Comparison of ENCODE assay signal across 8 mouse cellular contexts in the genomic region with DNA sequence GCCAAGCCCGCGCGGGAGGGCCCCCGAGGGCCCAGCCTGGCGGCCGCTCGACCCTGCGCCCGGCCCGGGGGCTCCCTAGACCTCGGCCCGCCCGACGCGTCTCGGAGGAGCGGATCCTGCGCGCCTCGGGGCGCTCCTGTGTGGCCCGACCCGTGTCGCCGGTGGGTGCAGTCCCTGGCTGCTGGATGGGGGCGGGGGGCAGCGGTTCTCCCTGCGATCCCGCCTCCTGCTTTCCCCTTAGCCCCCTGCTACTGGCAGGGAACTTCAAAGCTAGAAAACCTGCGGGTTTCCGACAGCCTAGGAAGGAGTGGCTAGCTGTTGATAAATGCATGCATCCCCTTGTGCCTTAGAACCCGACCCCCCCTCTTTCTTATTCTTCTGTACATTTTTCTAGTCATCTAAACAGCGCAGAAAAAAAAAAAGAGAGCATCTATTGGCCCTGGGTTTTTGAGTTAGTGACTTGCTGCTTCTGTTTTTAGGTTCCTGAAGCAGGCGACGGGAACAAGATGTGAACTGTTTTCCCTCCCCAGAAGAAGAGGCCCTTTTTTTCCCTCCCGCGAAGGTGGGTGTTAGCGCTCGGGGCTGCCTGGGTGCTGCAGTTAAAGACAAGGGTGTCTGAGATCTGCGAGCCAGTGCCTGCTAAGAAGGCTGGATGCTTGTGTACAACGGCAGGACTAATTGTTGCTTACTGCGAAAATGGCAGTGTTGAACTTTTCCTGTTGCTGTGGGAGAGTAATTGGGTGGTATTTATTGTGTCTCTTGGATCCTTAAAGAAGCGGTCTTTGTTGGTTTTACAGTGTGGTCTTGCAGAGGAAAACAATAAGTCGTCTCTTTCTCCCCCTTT. TPM values are rescaled to one million over a fixed set of nuclear protein-coding genes. Genes with fewer than 3 reads are reported as not detected.
A peak's percentile ranks its signal among the peaks of the same experiment; 100 is the strongest.
DNase-seq lines count a peak whose midpoint lies in the region; ATAC-seq and TF ChIP-seq lines count a peak whose summit lies in the region.

No protein-coding gene starts in this region.

- no peak for TF ChIP-seq POLR2A in CH12.LX (IDR thresholded peaks at IDR 0.05; ENCODE audit: low read depth, low read length)
- TF ChIP-seq POLR2A in cortical plate, adult 2 months (IDR thresholded peaks at IDR 0.05; ENCODE audit: extremely low read depth, insufficient read depth, low read length) = peak; percentile 38; the same call in 1 of the 2 replicates

- in situ Hi-C loops in CH12.LX (cut with MboI; ENCODE audit: low pct_ligation_motif_present, low pct_unique_long_range_greater_than_20kb, low sequenced_read_pairs) = no loop called here

- H3K36me3 ChIP-seq in CH12.LX (replicated peaks in 1 of 2; ENCODE audit: control insufficient read depth in 1 of 2, insufficient read depth in 1 of 2, low read length in 1 of 2) = peaks cover 0 to 3% of the 10 kb centered on the region in 2 experiments
- no peaks in the 10 kb centered on the region for H3K36me3 ChIP-seq in heart, postnatal 0 days (replicated peaks; ENCODE audit: control insufficient read depth, insufficient read depth, low read length)
- no peaks in the 10 kb centered on the region for H3K36me3 ChIP-seq in midbrain, embryonic 15.5 days (replicated peaks)

- no peaks in the 10 kb centered on the region for H3K9me3 ChIP-seq in CH12.LX (replicated peaks; ENCODE audit: low read length)
- H3K9me3 ChIP-seq in heart, postnatal 0 days (replicated peaks; ENCODE audit: control insufficient read depth, low read length) = no peaks in the 10 kb centered on the region
- no peaks in the 10 kb centered on the region for H3K9me3 ChIP-seq in midbrain, embryonic 15.5 days

- peak overlapping the region; percentile 96 for H3K4me2 ChIP-seq in CH12.LX (ENCODE audit: insufficient read depth, low read depth, poor library complexity, severe bottlenecking)
- peak overlapping the region; percentile 92 for H3K4me2 ChIP-seq in heart, postnatal 0 days (ENCODE audit: low read depth, low read length)
- peak overlapping the region; percentile 77 for H3K4me2 ChIP-seq in midbrain, embryonic 15.5 days

- H3K27ac ChIP-seq in CH12.LX (ENCODE audit: insufficient read depth, low read depth) = peak overlapping the region; percentile 32; the same call in 1 of the 2 replicates
- peak overlapping the region; percentile 100 for H3K27ac ChIP-seq in cortical plate, adult 2 months (ENCODE audit: insufficient read depth, low read length)
- peak overlapping the region; percentile 92 for H3K27ac ChIP-seq in heart, postnatal 0 days (ENCODE audit: low read depth)
- H3K27ac ChIP-seq in midbrain, embryonic 15.5 days = peak overlapping the region; percentile 99

- dilution Hi-C loops in CH12.LX (cut with MboI; ENCODE audit: extremely low pct_ligation_motif_present, extremely low pct_unique_long_range_greater_than_20kb, low sequenced_read_pairs) = no loop called here

- H3K4me1 ChIP-seq in CH12.LX (ENCODE audit: control insufficient read depth in 1 of 2, insufficient read depth in 2 of 2) = peaks cover 0 to 18% of the 10 kb centered on the region in 2 experiments; a peak in 2 of 4 replicates
- H3K4me1 ChIP-seq in cortical plate, adult 2 months (ENCODE audit: control insufficient read depth, insufficient read depth, low read length) = peaks cover 7% of the 10 kb centered on the region
- H3K4me1 ChIP-seq in heart, postnatal 0 days (ENCODE audit: control insufficient read depth, insufficient read depth) = peaks cover 26% of the 10 kb centered on the region
- peaks cover 54% of the 10 kb centered on the region for H3K4me1 ChIP-seq in midbrain, embryonic 15.5 days

- peaks cover 2% of the 10 kb centered on the region; the same call in 1 of the 2 replicates for H3K79me2 ChIP-seq in CH12.LX (replicated peaks; ENCODE audit: control insufficient read depth, extremely low read depth, insufficient read depth, poor library complexity, severe bottlenecking)

- no peak for TF ChIP-seq RAD21 in CH12.LX (IDR thresholded peaks at IDR 0.05; ENCODE audit: low read depth, low read length)

- peak overlapping the region; percentile 67 to 87 (median 75) for H3K4me3 ChIP-seq in CH12.LX (replicated peaks in 1 of 3; ENCODE audit: low read depth in 2 of 3, low read length in 2 of 3, poor library complexity in 1 of 3)
- H3K4me3 ChIP-seq in cortical plate, adult 2 months (ENCODE audit: insufficient read depth, low read length) = peak overlapping the region; percentile 72
- H3K4me3 ChIP-seq in heart, postnatal 0 days (ENCODE audit: low read depth, low read length) = peak overlapping the region; percentile 97
- H3K4me3 ChIP-seq in midbrain, embryonic 15.5 days = peak overlapping the region; percentile 99

- no peak for TF ChIP-seq CTCF in CH12.LX (conservative IDR thresholded peaks at IDR 0.05 in 1 of 2, IDR thresholded peaks at IDR 0.05 in 1 of 2; ENCODE audit: low read depth in 2 of 2, low read length in 2 of 2)
- no peak for TF ChIP-seq CTCF in cortical plate, adult 2 months (IDR thresholded peaks at IDR 0.05; ENCODE audit: extremely low read depth, insufficient read depth, low read length)
- no peak for TF ChIP-seq CTCF in heart, postnatal 0 days (IDR thresholded peaks at IDR 0.05; ENCODE audit: low read depth)

- no peak for TF ChIP-seq EP300 in CH12.LX (IDR thresholded peaks at IDR 0.05; ENCODE audit: low read length)
- no peak for TF ChIP-seq EP300 in heart, postnatal 0 days (IDR thresholded peaks at IDR 0.05; ENCODE audit: low read depth)

- peak; percentile 51 for DNase-seq in embryo, embryonic 10 days (ENCODE audit: low spot score)
- DNase-seq in embryo, embryonic 11 days = no peak
- DNase-seq in CH12.LX (ENCODE audit: extremely low read depth) = no peak
- DNase-seq in heart, postnatal 0 days (ENCODE audit: low spot score) = no peak
- DNase-seq in left cerebral cortex, postnatal 25 days (ENCODE audit: low spot score in 2 of 2) = peak; percentile 45 to 63
- peak; percentile 52 for DNase-seq in telencephalon, adult 2 months (ENCODE audit: low read depth, low spot score)

- intact Hi-C loops in left cerebral cortex, postnatal 25 days (cut with DNase I) = loop anchor here (1.0 to 10.0 kb wide), 8 partner anchors 110 to 477 kb away; a partner anchor contains a TSS

- WGBS in heart, postnatal 0 days = under 1% methylated on average over 44 of the region's 44 CpGs
- under 1% methylated on average over 44 of the region's 44 CpGs for WGBS in midbrain, embryonic 15.5 days

- peak overlapping the region; percentile 93 for H3K9ac ChIP-seq in CH12.LX (ENCODE audit: insufficient read depth, low read depth)
- peak overlapping the region; percentile 98 for H3K9ac ChIP-seq in heart, postnatal 0 days (replicated peaks; ENCODE audit: low read depth, low read length)
- peak overlapping the region; percentile 99 for H3K9ac ChIP-seq in midbrain, embryonic 15.5 days

- H3K27me3 ChIP-seq in CH12.LX (replicated peaks) = peaks cover 1% of the 10 kb centered on the region
- no peaks in the 10 kb centered on the region for H3K27me3 ChIP-seq in heart, postnatal 0 days (ENCODE audit: control insufficient read depth, insufficient read depth, low read length)
- H3K27me3 ChIP-seq in midbrain, embryonic 15.5 days (replicated peaks) = no peaks in the 10 kb centered on the region

- peak; percentile 40 for ATAC-seq in heart, postnatal 0 days (ENCODE audit: insufficient read depth, low read depth)
- peak; percentile 68 for ATAC-seq in midbrain, embryonic 15.5 days (replicated peaks)

TF ChIP-seq in CH12.LX, 34 proteins besides CTCF, POLR2A, EP300 and RAD21 (continues in another document):
- TF ChIP-seq ZNF384 (IDR thresholded peaks at IDR 0.05; ENCODE audit: low read depth, low read length) (peak; percentile 53), CHD2 (IDR thresholded peaks at IDR 0.05; ENCODE audit: low read length) (peak; percentile 25; the same call in 1 of the 2 replicates), ZKSCAN1 (IDR thresholded peaks at IDR 0.05; ENCODE audit: borderline replicate concordance, low read depth, low read length) (no peak), UBTF (IDR thresholded peaks at IDR 0.05; ENCODE audit: low read depth, low read length) (peak; percentile 15; the same call in 1 of the 2 replicates), ETS1 (conservative IDR thresholded peaks at IDR 0.05; ENCODE audit: low read depth, low read length) (no peak), POLR2AphosphoS2 (IDR thresholded peaks at IDR 0.05; ENCODE audit: low read depth, low read length) (no peak), TBP (conservative IDR thresholded peaks at IDR 0.05; ENCODE audit: low read depth, low read length) (no peak), RCOR1 (conservative IDR thresholded peaks at IDR 0.05; ENCODE audit: low read depth, low read length) (no peak), SMC3 (IDR thresholded peaks at IDR 0.05; ENCODE audit: low read depth, low read length) (no peak), MXI1 (IDR thresholded peaks at IDR 0.05; ENCODE audit: low read depth, low read length) (no peak), NELFE (IDR thresholded peaks at IDR 0.05; ENCODE audit: low read depth, low read length) (no peak), MAX (IDR thresholded peaks at IDR 0.05; ENCODE audit: low read length) (no peak), MAZ (IDR thresholded peaks at IDR 0.05; ENCODE audit: low read depth, low read length) (no peak), KAT2A (IDR thresholded peaks at IDR 0.05; ENCODE audit: insufficient replicate concordance, low read length) (no peak), BHLHE40 (IDR thresholded peaks at IDR 0.05; ENCODE audit: low read depth, low read length) (no peak), GABPA (IDR thresholded peaks at IDR 0.05; ENCODE audit: insufficient replicate concordance, low read depth, low read length) (no peak), NRF1 (IDR thresholded peaks at IDR 0.05; ENCODE audit: low read depth, low read length) (no peak), IRF4 (IDR thresholded peaks at IDR 0.05; ENCODE audit: low read depth, low read length) (no peak), TCF12 (IDR thresholded peaks at IDR 0.05; ENCODE audit: low read depth, low read length) (no peak), JUN (IDR thresholded peaks at IDR 0.05; ENCODE audit: insufficient read depth, low read depth, low read length) (no peak), JUND (conservative IDR thresholded peaks at IDR 0.05; ENCODE audit: low read depth, low read length) (no peak), SIN3A (IDR thresholded peaks at IDR 0.05; ENCODE audit: low read length) (peak; percentile 61; the same call in 1 of the 2 replicates), CHD1 (IDR thresholded peaks at IDR 0.05; ENCODE audit: low read depth, low read length) (peak; percentile 30; the same call in 1 of the 2 replicates)

RNA-seq across cellular contexts. Expression of a gene that starts 0.6 kb away (rescaled TPM):
- total RNA-seq in CH12.LX (2012; rRNA removed) (7.6 and 8.4 TPM in 2 replicates), CH12.LX (2014; rRNA removed) (11.1 and 11.5 TPM in 2 replicates)
- 5.3 and 6.6 TPM in 2 replicates for polyA plus RNA-seq in CH12.LX (2012; ENCODE audit: insufficient read length, low read depth)
- 18.4 and 19.2 TPM in 2 replicates for polyA plus RNA-seq in cortical plate, adult 2 months (2012; rRNA removed)
- 11.5 and 11.6 TPM in 2 replicates for total RNA-seq in heart, postnatal 0 days (2014; rRNA removed; ENCODE audit: low replicate concordance)
- polyA plus RNA-seq in heart, postnatal 0 days (2015; fragmentation: Nextera tagmentation; extraction: Ambion mirVana) = 4.4 and 5.2 TPM in 2 replicates
- total RNA-seq in left cerebral cortex, postnatal 25 days (2021) = 10 to 100 TPM; 32.9 to 36.0 TPM
- polyA plus RNA-seq in midbrain, embryonic 15.5 days (2015; fragmentation: Nextera tagmentation; extraction: Ambion mirVana) = 17.6 and 18.2 TPM in 2 replicates

Comparison
In these comparisons a context has a peak if more than half of its experiments do, and no peak if none do; other contexts are left out.
1. DNase-seq: peak in embryo, embryonic 10 days (single experiment), left cerebral cortex, postnatal 25 days (2 of 2) and telencephalon, adult 2 months (single experiment); none in embryo, embryonic 11 days (single experiment), CH12.LX (single experiment) and heart, postnatal 0 days (single experiment).
2. H3K27ac ChIP-seq: peak in every context shown above with its lines; median percentile 100 in cortical plate, adult 2 months; 99 in midbrain, embryonic 15.5 days; 92 in heart, postnatal 0 days; 32 in CH12.LX.
3. Peak in every context shown above with its lines, with median percentiles within 50 percentile points of each other: H3K4me2 ChIP-seq, H3K4me3 ChIP-seq and H3K9ac ChIP-seq.